In the genomic region with DNA sequence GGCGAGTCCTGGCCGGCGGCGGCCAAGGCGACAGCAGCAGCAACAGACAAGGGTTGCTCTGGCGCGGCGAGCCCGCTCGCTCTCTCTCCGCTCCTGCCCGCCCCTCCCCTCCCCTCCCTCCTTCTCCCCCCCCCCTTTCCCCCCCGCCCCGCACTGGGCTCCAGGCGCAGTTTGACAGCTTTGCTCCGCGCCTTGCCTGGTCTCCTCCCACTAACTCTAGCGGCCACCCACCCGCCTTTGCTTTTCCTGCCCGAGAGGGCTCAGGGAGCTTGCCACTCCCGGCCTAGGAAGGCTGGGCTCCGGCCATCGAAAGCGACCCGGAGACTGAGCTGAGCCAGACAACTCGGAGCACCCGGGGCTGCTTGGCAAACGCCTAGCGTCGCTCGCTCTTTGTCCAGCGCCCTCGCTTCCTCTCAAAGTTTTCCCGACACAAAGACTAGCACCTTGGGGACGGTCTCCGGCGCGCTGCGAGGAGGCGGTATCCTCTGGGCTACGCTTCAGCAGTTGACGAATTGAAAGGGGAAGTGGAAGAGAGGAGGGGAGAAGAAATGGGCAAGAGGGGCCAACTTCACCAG, we compare ENCODE assay signal across 8 mouse cellular contexts. TPM values are rescaled to one million over a fixed set of nuclear protein-coding genes. Genes with fewer than 3 reads are reported as not detected.
DNase-seq lines count a peak whose midpoint lies in the region; ATAC-seq and TF ChIP-seq lines count a peak whose summit lies in the region.

Gene St8sia2, minus strand, starts transcription at position 90 of the 575 bp plus-strand sequence.

- DNase-seq in heart, adult 11 months = peak; percentile 94
- DNase-seq in heart, postnatal 25 days (ENCODE audit: low spot score) = no peak
- DNase-seq in c-Kit-positive CD71-negative TER-119-negative erythroid progenitor cells, embryonic 14.5 days (ENCODE audit: low read depth) = peak; percentile 18
- DNase-seq in heart, adult 2 months = peak; percentile 50 to 60
- DNase-seq in lung, postnatal 0 days (ENCODE audit: low spot score) = peak; percentile 84
- peak; percentile 86 for DNase-seq in retina, embryonic 14.5 days (ENCODE audit: low spot score)
- no peak for DNase-seq in c-Kit-positive CD71-positive TER-119-positive erythroid progenitor cells, embryonic 14.5 days (ENCODE audit: low spot score)

- ATAC-seq in kidney, embryonic 15.5 days (replicated peaks; ENCODE audit: low FRiP score) = peak; percentile 91
- ATAC-seq in lung, postnatal 0 days = peak; percentile 91

- no peaks in the 10 kb centered on the region for H3K9me3 ChIP-seq in kidney, embryonic 15.5 days (replicated peaks)
- H3K9me3 ChIP-seq in lung, postnatal 0 days (ENCODE audit: low read length) = no peaks in the 10 kb centered on the region

- peak within 1 kb of the TSS; percentile 81 for H3K4me2 ChIP-seq in kidney, embryonic 15.5 days
- H3K4me2 ChIP-seq in lung, postnatal 0 days (replicated peaks; ENCODE audit: low read depth, low read length) = peak within 1 kb of the TSS; percentile 100

- H3K27me3 ChIP-seq in heart, adult 2 months (ENCODE audit: control insufficient read depth, insufficient read depth, low read length) = peaks cover 8% of the 10 kb centered on the region
- peaks cover 28% of the 10 kb centered on the region for H3K27me3 ChIP-seq in kidney, embryonic 15.5 days
- 0 out of 2 replicates have a peak, but pooled peaks cover 17% of the 10 kb centered on the region for H3K27me3 ChIP-seq in lung, postnatal 0 days (replicated peaks; ENCODE audit: insufficient read depth, low read length)

- 0 out of 2 replicates have a peak, but pooled peaks have one; percentile 27 for TF ChIP-seq POLR2A in heart, adult 2 months (IDR thresholded peaks at IDR 0.05; ENCODE audit: insufficient read depth, low read depth, low read length)

- H3K79me2 ChIP-seq in heart, adult 2 months (replicated peaks; ENCODE audit: control insufficient read depth, insufficient read depth, low read length) = no peaks in the 10 kb centered on the region

- no peak for TF ChIP-seq CTCF in heart, adult 2 months (IDR thresholded peaks at IDR 0.05)
- TF ChIP-seq CTCF in lung, postnatal 0 days (IDR thresholded peaks at IDR 0.05) = no peak

- H3K4me3 ChIP-seq in heart, adult 2 months = peak within 1 kb of the TSS; percentile 57
- H3K4me3 ChIP-seq in kidney, embryonic 15.5 days (replicated peaks) = peak within 1 kb of the TSS; percentile 62
- H3K4me3 ChIP-seq in lung, postnatal 0 days (ENCODE audit: low read depth, low read length) = peak within 1 kb of the TSS; percentile 55

- no peak within 1 kb of the TSS for H3K27ac ChIP-seq in heart, adult 2 months
- H3K27ac ChIP-seq in kidney, embryonic 15.5 days = peak within 1 kb of the TSS; percentile 80
- no peak within 1 kb of the TSS for H3K27ac ChIP-seq in lung, postnatal 0 days (ENCODE audit: low read length)

- peak within 1 kb of the TSS; percentile 21 for H3K9ac ChIP-seq in heart, adult 2 months (ENCODE audit: low read depth, low read length)
- H3K9ac ChIP-seq in kidney, embryonic 15.5 days = peak within 1 kb of the TSS; percentile 72
- H3K9ac ChIP-seq in lung, postnatal 0 days (replicated peaks; ENCODE audit: low read depth) = no peak within 1 kb of the TSS; the same call in 1 of the 2 replicates

- no peaks in the 10 kb centered on the region for H3K36me3 ChIP-seq in heart, adult 2 months (ENCODE audit: control insufficient read depth, insufficient read depth, low read length)
- no peaks in the 10 kb centered on the region for H3K36me3 ChIP-seq in kidney, embryonic 15.5 days
- H3K36me3 ChIP-seq in lung, postnatal 0 days (ENCODE audit: insufficient read depth, low read length) = no peaks in the 10 kb centered on the region

- TF ChIP-seq EP300 in heart, adult 2 months (IDR thresholded peaks at IDR 0.05; ENCODE audit: insufficient read depth, low read depth, low read length) = no peak
- no peak for TF ChIP-seq EP300 in lung, postnatal 0 days (IDR thresholded peaks at IDR 0.05)

- intact Hi-C loops in heart, postnatal 25 days (cut with DNase I) = no loop called here
- intact Hi-C loops in heart, adult 2 months (cut with DNase I) = loop anchor here (10.0 kb wide), 1 partner anchor 359 kb away; no protein-coding TSS in a partner anchor

- peaks cover 1% of the 10 kb centered on the region; the same call in 1 of the 2 replicates for H3K4me1 ChIP-seq in heart, adult 2 months (ENCODE audit: control insufficient read depth, insufficient read depth, low read length)
- peaks cover 26% of the 10 kb centered on the region for H3K4me1 ChIP-seq in kidney, embryonic 15.5 days
- no peaks in the 10 kb centered on the region for H3K4me1 ChIP-seq in lung, postnatal 0 days (ENCODE audit: insufficient read depth, low read depth, low read length)

- WGBS in heart, adult 2 months = under 1% methylated on average over 33 of the region's 42 CpGs
- under 1% methylated on average over 36 of the region's 42 CpGs for WGBS in kidney, embryonic 15.5 days
- WGBS in lung, postnatal 0 days = under 1% methylated on average over 31 of the region's 42 CpGs

RNA-seq across cellular contexts. Expression of gene St8sia2, which starts in this region (rescaled TPM):
- total RNA-seq in heart, postnatal 25 days (2021) = under 1 TPM; 0.36 TPM
- total RNA-seq in heart, adult 2 months (2021) = under 1 TPM; 0.11 to 0.44 TPM
- 0.37 and 0.38 TPM in 2 replicates for polyA plus RNA-seq in heart, adult 2 months (2012; rRNA removed)
- polyA plus RNA-seq in kidney, embryonic 15.5 days (2015; fragmentation: Nextera tagmentation; extraction: Ambion mirVana) = 10.3 and 11.7 TPM in 2 replicates
- polyA plus RNA-seq in lung, postnatal 0 days (2015; fragmentation: Nextera tagmentation; extraction: Ambion mirVana) = 3.5 and 4.4 TPM in 2 replicates

Comparison
In these comparisons a context has a peak if more than half of its experiments do, and no peak if none do; other contexts are left out.
1. DNase-seq: peak in heart, adult 11 months (single experiment), c-Kit-positive CD71-negative TER-119-negative erythroid progenitor cells, embryonic 14.5 days (single experiment), lung, postnatal 0 days (single experiment) and retina, embryonic 14.5 days (single experiment); none in heart, postnatal 25 days (single experiment) and c-Kit-positive CD71-positive TER-119-positive erythroid progenitor cells, embryonic 14.5 days (single experiment).
2. Peak in DNase-seq, H3K4me3 ChIP-seq and H3K9ac ChIP-seq in heart, adult 2 months; RNA of the gene not detected or under 1 TPM.
3. Peak in every context shown above with its lines, with median percentiles within 50 percentile points of each other: H3K4me3 ChIP-seq.